Mouse (Mus musculus) heart, postnatal 25 days (tissue): ENCODE results near the gene Chn1. TPM values are rescaled to one million over a fixed set of nuclear protein-coding genes. Genes with fewer than 3 reads are reported as not detected.
"Not testable (repeated sequence)": the region's sequence is repeated elsewhere in the genome, so short reads cannot be mapped to it uniquely, and the experiment has no call there.

Experiments
- DNase-seq: peaks from one replicate; pipeline ENCODE4 v3.0.0; 2022; ENCODE audit warnings: low spot score
- intact Hi-C: fragments of 180-260 bp; cut with DNase I; formaldehyde crosslinking; loops from one replicate; pipeline ENCODE4 v1.15.1; 2025
- total RNA-seq, 2 experiments: library from RNA; stranded (reverse); gene quantifications; 2 replicates each; pipeline ENCODE4 v1.2.3; 2021

Gene Chn1
- total RNA-seq: 10 to 100 TPM; 38.3 to 46.0 TPM

GRCm38 (mm10) chr2:73774786-73775682 is at the start of gene Chn1:
Gene Chn1, minus strand, starts transcription at chr2:73775346.
- peak; percentile 34 for DNase-seq
- intact Hi-C loops: loop anchor here (10.0 kb wide), 1 partner anchor 890 kb away; the partner anchor contains the start of gene Hoxd13

DNA sequence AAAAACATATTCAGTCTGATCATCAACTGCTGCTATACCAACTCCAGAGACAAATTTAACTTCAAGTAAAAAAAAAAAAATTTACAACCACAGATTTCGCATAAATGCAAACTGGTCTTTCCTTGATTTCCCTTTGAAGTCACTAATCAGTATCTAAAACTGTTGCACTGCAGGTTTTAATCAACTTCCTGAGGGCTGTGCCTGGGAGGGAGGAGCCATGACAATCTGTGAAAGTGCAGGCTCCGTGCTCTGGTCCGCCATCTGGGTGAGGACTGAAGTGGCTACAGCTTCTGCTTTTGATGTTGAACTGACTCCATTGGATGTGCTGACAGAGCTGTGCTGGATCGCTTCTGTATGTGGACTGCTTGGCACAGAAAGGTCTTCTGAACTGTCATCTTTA is 43.6 kb upstream of the Chn1 start:
- no peak for DNase-seq

GRCm38 (mm10) chr2:73807609-73808008 is 32.5 kb upstream of the Chn1 start:
- intact Hi-C loops: no loop called here
- DNase-seq: no peak

More for the DNA sequence above, 43.6 kb upstream of the Chn1 start:
- intact Hi-C loops: no loop called here

- intact Hi-C loops, DNase-seq: not testable (repeated sequence)
These were observed 25.0 kb upstream of the Chn1 start for GRCm38 (mm10) chr2:73800127-73800526.

DNA sequence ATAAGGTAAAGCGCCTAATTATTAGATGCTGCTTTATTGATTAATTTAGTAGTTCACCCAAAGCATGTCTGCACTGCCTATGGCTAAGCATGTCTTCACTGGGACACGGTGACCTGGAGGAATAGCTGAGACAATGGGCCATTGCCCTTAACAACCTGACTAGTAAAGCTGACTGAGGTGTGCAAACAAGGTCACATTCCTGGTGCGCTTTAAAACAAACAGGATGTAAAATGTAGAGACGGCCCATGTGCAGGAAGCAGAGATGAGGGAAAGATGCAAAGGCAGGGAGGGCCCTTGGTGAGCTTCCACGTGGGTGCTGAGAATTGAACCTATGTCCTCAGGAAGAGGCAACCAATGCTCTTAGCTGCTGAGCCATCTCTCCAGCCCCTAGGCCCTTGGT is 23.6 kb upstream of the Chn1 start:
- intact Hi-C loops: no loop called here
- no peak for DNase-seq

- intact Hi-C loops: no loop called here
These were observed 23.0 kb upstream of the Chn1 start for GRCm38 (mm10) chr2:73798136-73798535.

DNA sequence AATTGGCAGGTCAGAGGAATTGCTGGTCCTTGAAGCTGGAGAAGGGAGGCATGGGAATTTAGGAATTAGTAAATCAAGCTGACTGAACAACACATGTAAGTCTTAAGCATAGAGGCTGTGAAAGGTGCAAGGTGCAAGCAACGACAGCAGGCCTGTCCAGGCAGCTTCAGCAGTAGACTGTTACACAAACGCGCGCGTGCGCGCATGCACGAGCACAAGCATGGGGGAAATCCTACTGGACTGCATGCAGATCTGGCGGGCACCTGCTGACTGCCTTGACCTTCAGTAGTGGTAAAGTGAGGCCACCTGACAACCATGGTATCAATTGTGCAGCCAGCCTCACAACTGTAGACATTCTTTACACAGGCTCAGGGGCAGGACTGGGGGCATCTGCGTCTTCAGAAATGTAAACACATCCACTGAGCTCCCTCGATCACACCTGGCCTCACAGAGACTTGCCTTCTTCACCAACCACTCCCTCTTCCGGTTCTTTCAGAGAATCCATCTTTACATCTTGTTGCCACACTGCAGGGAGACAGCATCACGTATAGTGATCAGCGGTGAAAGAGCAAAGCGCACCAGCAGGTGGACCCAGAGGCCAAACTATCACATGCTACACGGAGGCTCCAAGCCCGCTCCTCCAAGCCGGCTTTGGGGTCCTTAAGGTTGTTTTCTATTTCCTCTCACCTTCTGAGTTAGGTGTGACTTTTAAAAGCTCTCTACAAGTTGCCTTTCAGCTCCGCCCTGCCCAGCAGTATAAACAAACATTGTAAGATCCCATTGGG is 16.9 kb upstream of the Chn1 start:
- DNase-seq: no peak
- intact Hi-C loops: no loop called here

More at GRCm38 (mm10) chr2:73798136-73798535, 23.0 kb upstream of the Chn1 start:
- no peak for DNase-seq

- intact Hi-C loops: no loop called here
- no peak for DNase-seq
These were observed 15.2 kb upstream of the Chn1 start for GRCm38 (mm10) chr2:73790332-73790731.

DNA sequence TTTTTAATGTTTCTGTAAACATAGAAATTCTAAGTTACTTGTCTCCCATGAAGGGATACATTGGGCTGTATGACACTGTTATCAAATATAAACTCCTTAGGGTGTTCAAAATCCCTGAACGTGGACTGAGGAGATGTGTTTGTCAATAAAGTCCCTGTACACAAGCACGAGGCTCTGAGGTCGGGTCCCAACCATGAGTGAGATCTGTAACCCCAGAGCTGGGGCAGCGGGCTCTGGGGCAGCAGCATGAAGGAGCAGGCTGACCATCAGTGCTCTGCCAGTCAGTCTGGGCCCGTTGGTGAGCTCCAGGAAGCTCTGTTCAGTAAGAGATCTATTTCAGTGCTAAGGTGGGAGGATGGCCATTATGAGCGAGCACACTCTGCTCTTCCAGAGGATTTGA is 13.2 kb upstream of the Chn1 start:
- DNase-seq: no peak
- intact Hi-C loops: no loop called here

DNA sequence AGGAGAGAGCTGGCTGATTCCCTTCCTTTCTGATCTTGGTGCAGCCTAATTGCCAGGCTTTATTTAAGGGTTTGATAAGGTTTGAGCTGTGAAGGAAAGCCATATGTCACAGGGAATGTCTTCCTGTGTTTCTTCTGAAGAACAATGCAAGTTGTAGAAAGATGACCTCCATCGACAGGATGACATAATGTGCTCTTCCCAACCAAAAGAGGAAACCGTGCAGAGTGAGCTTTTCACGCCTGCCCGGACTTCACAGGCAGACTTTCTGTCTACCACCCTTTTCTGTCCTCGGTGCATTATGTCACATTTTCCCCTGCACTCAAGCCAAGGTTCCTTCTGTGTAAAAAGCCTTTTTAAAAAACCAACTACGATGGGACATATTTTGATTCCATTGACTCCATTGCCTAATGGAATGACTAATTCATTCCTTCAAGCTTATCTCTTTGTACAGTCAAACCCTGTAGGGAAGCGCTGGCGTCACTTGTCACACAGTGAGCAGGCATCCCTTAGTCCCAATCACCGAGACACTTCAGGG is 7.3 kb upstream of the Chn1 start:
- intact Hi-C loops: no loop called here
- DNase-seq: peak; percentile 3

DNA sequence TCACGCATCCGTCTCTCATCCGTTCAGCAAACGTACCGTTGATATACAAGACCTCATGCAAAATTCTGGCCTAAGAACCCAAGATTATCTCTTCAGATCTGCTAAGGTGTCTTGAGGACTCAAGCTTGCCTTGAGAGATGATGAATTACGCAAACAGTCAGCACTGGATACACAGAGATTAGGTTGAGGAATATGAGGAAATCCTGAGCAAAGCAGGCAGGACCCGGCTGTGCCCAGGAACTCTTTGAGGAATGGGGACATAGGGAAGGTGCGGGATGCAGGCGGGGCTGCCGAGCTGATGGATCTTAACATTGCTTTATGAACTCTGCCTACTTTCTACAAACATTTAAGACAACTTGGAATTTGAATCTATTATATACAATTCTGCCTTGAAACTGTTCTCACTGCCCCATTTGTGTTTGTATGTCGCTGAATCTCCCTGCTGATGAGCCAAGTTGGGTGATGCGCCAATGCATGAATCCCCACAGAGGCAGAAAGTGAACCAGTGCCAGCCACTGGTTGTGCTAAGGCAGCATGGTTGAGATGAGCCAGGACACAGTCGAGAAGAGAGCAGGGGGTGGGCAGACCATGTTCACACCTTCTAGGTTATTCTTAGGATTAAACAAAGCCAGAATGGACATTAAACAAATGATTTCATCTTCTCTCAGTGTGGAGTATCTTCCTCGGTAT is 5.3 kb upstream of the Chn1 start:
- DNase-seq: no peak
- intact Hi-C loops: no loop called here

DNA sequence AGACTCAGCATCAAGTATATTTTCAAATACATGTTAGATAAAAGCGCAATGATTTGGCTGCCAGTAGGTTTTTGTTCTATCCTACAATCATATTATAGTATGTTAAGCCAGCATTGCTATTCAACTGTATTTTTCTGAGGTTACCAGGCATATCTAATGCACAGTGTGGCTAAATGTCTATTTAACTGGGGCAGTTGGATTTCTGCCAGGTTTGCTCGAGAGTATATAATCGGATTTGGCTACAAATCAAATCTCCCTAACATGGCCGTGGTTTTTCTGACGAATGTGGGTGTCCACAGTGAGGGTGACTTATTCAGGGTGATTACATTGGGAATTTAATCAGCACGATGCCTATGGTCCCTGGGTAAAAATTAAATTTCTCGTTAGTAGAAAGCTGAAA is 4.7 kb upstream of the Chn1 start:
- DNase-seq: no peak
- intact Hi-C loops: loop anchor here (10.0 kb wide), 1 partner anchor 885 kb away; the partner anchor contains the start of gene Hoxd13

- no peak for DNase-seq
- intact Hi-C loops: loop anchor here (10.0 kb wide), 1 partner anchor 886 kb away; the partner anchor contains the start of gene Hoxd13
These were observed 4.0 kb upstream of the Chn1 start for GRCm38 (mm10) chr2:73779016-73779595.

- no peak for DNase-seq
- intact Hi-C loops: loop anchor here (10.0 kb wide), 1 partner anchor 888 kb away; the partner anchor contains the start of gene Hoxd13
These were observed 1.8 kb upstream of the Chn1 start for GRCm38 (mm10) chr2:73776936-73777335.

DNA sequence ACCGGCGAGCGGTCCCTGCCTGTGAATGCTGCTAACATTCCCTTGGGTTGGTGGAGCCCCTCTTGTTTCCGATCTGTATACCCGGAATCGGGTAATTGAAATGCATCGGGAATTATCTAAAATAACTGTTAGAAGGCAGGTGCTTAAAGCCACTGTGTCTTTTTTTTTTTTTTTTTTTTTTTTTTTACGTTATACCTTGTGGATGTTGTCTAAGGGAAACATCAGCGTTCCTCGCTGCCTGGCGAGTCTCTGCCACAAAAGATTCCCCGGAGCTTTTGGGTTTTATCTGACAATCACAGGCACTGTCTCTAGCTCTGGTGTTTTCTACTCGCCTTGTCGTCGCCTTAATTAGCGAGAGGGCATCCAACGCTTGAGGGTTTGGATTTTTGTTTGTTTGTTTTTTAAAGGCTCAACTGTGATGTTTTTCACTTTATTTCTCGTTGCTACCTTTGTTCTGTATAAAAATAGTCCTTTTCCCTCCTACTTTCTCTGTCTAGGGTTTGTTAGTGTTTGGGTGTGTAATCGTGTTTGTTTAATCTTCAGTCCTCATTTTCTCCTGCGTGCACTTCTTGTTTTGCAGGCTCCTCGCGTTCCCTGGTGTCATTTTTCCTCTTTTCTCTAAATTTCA is 651 bp upstream of the Chn1 start:
- intact Hi-C loops: loop anchor here (10.0 kb wide), 1 partner anchor 889 kb away; the partner anchor contains the start of gene Hoxd13
- no peak for DNase-seq

- intact Hi-C loops: loop anchor here (10.0 kb wide), 1 partner anchor 892 kb away; the partner anchor contains the start of gene Hoxd13
- no peak for DNase-seq
These were observed 2.2 kb downstream of the Chn1 start for GRCm38 (mm10) chr2:73772945-73773344.

DNA sequence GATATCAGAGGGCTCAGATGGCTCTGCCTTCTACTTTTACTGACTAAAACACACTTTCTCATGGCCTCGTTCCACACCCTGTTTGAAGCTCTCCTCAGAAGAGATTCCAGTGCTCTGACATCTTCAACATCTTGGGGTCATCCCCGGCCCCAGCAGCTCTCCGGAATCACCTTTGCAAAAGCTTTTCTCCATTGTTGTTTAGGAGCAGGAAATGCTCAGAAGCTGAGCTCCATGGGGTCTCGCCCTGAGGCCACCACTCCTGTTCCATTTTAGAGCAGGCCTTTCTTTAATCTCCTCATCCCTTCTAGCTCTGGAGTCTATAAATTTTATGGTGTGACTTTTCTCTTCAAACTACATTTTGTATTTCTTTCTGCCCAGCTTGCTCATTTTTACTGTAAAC is 6.5 kb downstream of the Chn1 start:
- no peak for DNase-seq
- intact Hi-C loops: no loop called here

DNA sequence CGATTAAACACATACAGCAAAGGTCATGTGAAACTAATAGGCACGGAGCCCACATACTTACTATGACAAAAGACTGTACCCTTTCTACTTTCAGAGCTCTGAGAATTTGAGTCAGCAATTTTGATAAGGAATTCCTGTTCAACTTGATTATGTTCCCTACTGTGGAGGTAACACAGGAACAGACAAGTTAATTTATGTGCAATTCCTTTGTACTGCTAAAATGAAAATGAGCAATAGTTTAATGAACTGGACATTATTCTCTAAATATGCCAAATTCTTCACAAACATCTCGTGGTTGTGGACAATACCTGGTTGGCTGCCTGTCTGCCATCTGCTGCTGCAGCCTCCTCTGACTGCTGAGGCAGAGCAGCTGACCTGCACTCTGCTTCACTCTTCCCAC is 11.6 kb downstream of the Chn1 start:
- intact Hi-C loops: no loop called here
- DNase-seq: no peak

DNA sequence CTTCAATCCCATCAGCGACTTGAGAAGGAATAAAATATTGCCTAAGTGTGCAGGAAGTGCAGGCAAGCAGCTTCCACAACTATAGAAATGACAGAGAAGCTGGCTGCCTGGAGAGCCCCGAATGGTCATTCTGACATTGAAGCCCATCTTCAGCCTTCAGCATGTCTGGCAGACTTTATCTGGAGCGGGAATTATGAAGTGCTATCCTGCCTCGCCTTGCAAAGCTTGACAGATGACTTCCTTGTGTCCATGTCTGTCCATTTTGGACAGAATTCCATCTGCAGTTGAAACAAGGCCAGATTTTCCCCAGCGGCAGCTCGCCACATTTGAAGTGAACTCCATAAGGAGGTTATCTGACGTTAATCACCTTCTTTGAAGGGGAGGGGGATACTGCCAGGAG is 15.2 kb downstream of the Chn1 start:
- intact Hi-C loops: no loop called here
- DNase-seq: no peak
